Mouse (Mus musculus) common myeloid progenitor, adult 5-6 weeks (primary cell): Measurements from ENCODE around the gene Col4a4. TPM values are rescaled to one million over a fixed set of nuclear protein-coding genes. Genes with fewer than 3 reads are reported as not detected.
A peak's percentile ranks its signal among the peaks of the same experiment; 100 is the strongest.

ENCODE experiments used
- ATAC-seq: replicated peaks from 2 replicates; pipeline ENCODE4 v1.8.0; 2016; ENCODE audit warnings: low read depth, mild to moderate bottlenecking, moderate TSS enrichment, inconsistent platforms; ENCODE audit not compliant: poor library complexity, severe bottlenecking
- total RNA-seq: library from RNA; stranded (forward); fragments of 200-1000, 187-1606 nt; gene quantifications from 2 replicates; pipeline ENCODE4 v1.2.3, GENCODE M21; 2017

The Col4a4 gene
- total RNA-seq, result 0.14 TPM in 1 of 2 replicates, not detected in the other

- ATAC-seq, result no peak
These were observed at the start of gene Col4a4, which contains the start of gene Col4a3 for GRCm38 (mm10) chr1:82586713-82587399. TSS of gene Col4a4 (minus strand) at chr1:82586849. TSS of gene Col4a3 (plus strand) at chr1:82586921.

GRCm38 (mm10) chr1:82636321-82636720 lies 49.7 kb upstream of the Col4a4 start:
- no peak for ATAC-seq

GRCm38 (mm10) chr1:82635254-82635620 lies 48.6 kb upstream of the Col4a4 start:
- ATAC-seq, result no peak

- no peak for ATAC-seq
These were observed 48.0 kb upstream of the Col4a4 start for GRCm38 (mm10) chr1:82634545-82635253.

GRCm38 (mm10) chr1:82631169-82631792 lies 44.6 kb upstream of the Col4a4 start:
- no peak for ATAC-seq

GRCm38 (mm10) chr1:82629495-82629894 lies 42.8 kb upstream of the Col4a4 start:
- ATAC-seq, result no peak

GRCm38 (mm10) chr1:82627652-82628051 lies 41.0 kb upstream of the Col4a4 start:
- no peak for ATAC-seq

- ATAC-seq, result no peak
These were observed 38.8 kb upstream of the Col4a4 start for GRCm38 (mm10) chr1:82625474-82625873.

- ATAC-seq, result no peak
These were observed 38.3 kb upstream of the Col4a4 start for GRCm38 (mm10) chr1:82624934-82625333.

GRCm38 (mm10) chr1:82619981-82620380 lies 33.3 kb upstream of the Col4a4 start:
- no peak for ATAC-seq

- no peak for ATAC-seq
These were observed 31.9 kb upstream of the Col4a4 start for GRCm38 (mm10) chr1:82618592-82618991.

GRCm38 (mm10) chr1:82618001-82618400 lies 31.4 kb upstream of the Col4a4 start:
- no peak for ATAC-seq

- no peak for ATAC-seq
These were observed 25.5 kb upstream of the Col4a4 start for GRCm38 (mm10) chr1:82612061-82612660.

GRCm38 (mm10) chr1:82608646-82609262 lies 22.1 kb upstream of the Col4a4 start:
- 0 out of 2 replicates have a peak, but pooled peaks have one; percentile 39 for ATAC-seq

- ATAC-seq, result no peak
These were observed 19.2 kb upstream of the Col4a4 start for GRCm38 (mm10) chr1:82605856-82606255.

GRCm38 (mm10) chr1:82605347-82605746 lies 18.7 kb upstream of the Col4a4 start:
- no peak for ATAC-seq

- no peak for ATAC-seq
These were observed 16.7 kb upstream of the Col4a4 start for GRCm38 (mm10) chr1:82603198-82603950.

GRCm38 (mm10) chr1:82596864-82597596 lies 10.4 kb upstream of the Col4a4 start:
- no peak for ATAC-seq

- no peak for ATAC-seq
These were observed 3.6 kb upstream of the Col4a4 start for GRCm38 (mm10) chr1:82590266-82590665.
